Mouse (Mus musculus): ENCODE measurements around the gene Ppp4r1. TPM values are rescaled to one million over a fixed set of nuclear protein-coding genes. Genes with fewer than 3 reads are reported as not detected.

Ppp4r1 gene
- total and polyA plus RNA-seq, 3 experiments: 12.9 to 17.1 (median 13.6) TPM

DNA sequence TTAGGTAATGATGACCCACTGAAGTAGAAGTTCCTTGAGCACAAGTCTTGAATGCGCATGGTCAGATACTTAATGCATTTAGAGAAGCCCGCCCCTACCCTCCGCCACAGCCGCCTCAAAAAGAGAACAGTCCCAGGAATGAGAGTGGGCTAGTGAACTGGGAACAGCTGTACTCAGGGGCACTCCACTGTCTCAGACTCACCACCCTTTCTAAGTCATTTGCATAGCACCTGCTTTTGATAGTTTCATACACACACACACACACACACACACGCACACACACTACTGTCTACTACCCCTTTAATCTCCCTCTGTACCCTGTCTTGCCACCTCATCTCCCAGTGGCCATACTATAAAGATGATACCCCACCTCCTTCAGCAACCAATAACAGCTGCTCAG is 45.5 kb downstream of the Ppp4r1 start:
- TF ChIP-seq NELFE (IDR thresholded peaks at IDR 0.05; ENCODE audit: low read depth, low read length): no peak
- no peak for TF ChIP-seq GABPA (IDR thresholded peaks at IDR 0.05; ENCODE audit: insufficient replicate concordance, low read depth, low read length)
- no peak for TF ChIP-seq MXI1 (IDR thresholded peaks at IDR 0.05; ENCODE audit: low read depth, low read length)
- TF ChIP-seq UBTF (IDR thresholded peaks at IDR 0.05; ENCODE audit: low read depth, low read length): no peak
- TF ChIP-seq IRF4 (IDR thresholded peaks at IDR 0.05; ENCODE audit: low read depth, low read length): no peak
- no peak for TF ChIP-seq CHD2 (IDR thresholded peaks at IDR 0.05; ENCODE audit: low read length)
- TF ChIP-seq SMC3 (IDR thresholded peaks at IDR 0.05; ENCODE audit: low read depth, low read length): no peak
- TF ChIP-seq HCFC1 (IDR thresholded peaks at IDR 0.05; ENCODE audit: low read depth, low read length): no peak
- TF ChIP-seq ZC3H11A (IDR thresholded peaks at IDR 0.05; ENCODE audit: low read depth, low read length): no peak
- no peak for TF ChIP-seq SIN3A (IDR thresholded peaks at IDR 0.05; ENCODE audit: low read length)
- no peak for TF ChIP-seq MYC (IDR thresholded peaks at IDR 0.05; ENCODE audit: low read depth, low read length)
- no peak for TF ChIP-seq KAT2A (IDR thresholded peaks at IDR 0.05; ENCODE audit: insufficient replicate concordance, low read length)
- TF ChIP-seq JUND (conservative IDR thresholded peaks at IDR 0.05; ENCODE audit: low read depth, low read length): no peak
- no peak for TF ChIP-seq MAZ (IDR thresholded peaks at IDR 0.05; ENCODE audit: low read depth, low read length)
- TF ChIP-seq ETS1 (conservative IDR thresholded peaks at IDR 0.05; ENCODE audit: low read depth, low read length): no peak
- dilution Hi-C loops (cut with MboI; ENCODE audit: extremely low pct_ligation_motif_present, extremely low pct_unique_long_range_greater_than_20kb, low sequenced_read_pairs): no loop called here

DNA sequence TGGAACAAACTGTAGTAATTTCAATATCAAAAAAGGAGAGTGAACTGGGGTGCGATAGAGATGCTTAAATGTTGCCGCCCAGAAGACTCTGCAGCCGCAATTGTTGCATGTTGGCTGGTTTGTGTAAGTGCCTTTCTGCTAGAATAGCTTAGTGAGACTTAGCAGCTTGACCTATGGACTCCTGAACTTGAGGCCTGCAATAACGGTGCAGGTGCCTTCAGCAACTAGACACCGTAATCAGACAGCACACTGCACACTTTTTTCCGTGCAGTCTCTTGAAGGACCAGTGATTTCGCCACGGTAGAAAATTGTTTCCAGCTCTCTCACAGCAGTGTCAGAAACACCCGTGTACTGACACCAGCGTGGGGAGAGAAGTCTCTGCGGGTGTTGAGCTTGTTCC is 46.6 kb downstream of the Ppp4r1 start:
- Histone ChIP-seq H3K36me3 (replicated peaks in 1 of 2; ENCODE audit: control insufficient read depth in 1 of 2, insufficient read depth in 1 of 2, low read length in 1 of 2) (peaks cover 59 to 86% of the 10 kb centered on the region in 2 experiments), H3K27me3 (replicated peaks) (no peaks in the 10 kb centered on the region), H3K4me3 (replicated peaks in 1 of 3; ENCODE audit: low read depth in 2 of 3, low read length in 2 of 3, poor library complexity in 1 of 3) (no peak overlapping the region), H3K9me3 (replicated peaks; ENCODE audit: low read length) (no peaks in the 10 kb centered on the region), H3K79me2 (replicated peaks; ENCODE audit: control insufficient read depth, extremely low read depth, insufficient read depth, poor library complexity, severe bottlenecking) (no peaks in the 10 kb centered on the region), H3K4me1 (ENCODE audit: control insufficient read depth in 1 of 2, insufficient read depth in 2 of 2) (peaks cover 2 to 22% of the 10 kb centered on the region in 2 experiments; a peak in 2 of 4 replicates), H3K9ac (ENCODE audit: insufficient read depth, low read depth) (no peak overlapping the region), H3K4me2 (ENCODE audit: insufficient read depth, low read depth, poor library complexity, severe bottlenecking) (no peak overlapping the region), H3K27ac (ENCODE audit: insufficient read depth, low read depth) (no peak overlapping the region)
- dilution Hi-C loops (cut with MboI; ENCODE audit: extremely low pct_ligation_motif_present, extremely low pct_unique_long_range_greater_than_20kb, low sequenced_read_pairs) (no loop called here), in situ Hi-C loops (cut with MboI; ENCODE audit: low pct_ligation_motif_present, low pct_unique_long_range_greater_than_20kb, low sequenced_read_pairs) (no loop called here)
- DNase-seq (ENCODE audit: extremely low read depth): no peak
- TF ChIP-seq TCF12 (IDR thresholded peaks at IDR 0.05; ENCODE audit: low read depth, low read length) (no peak), MAFK (IDR thresholded peaks at IDR 0.05; ENCODE audit: insufficient replicate concordance, low read length) (no peak)

More for the DNA sequence above, 45.5 kb downstream of the Ppp4r1 start:
- Histone ChIP-seq H3K9me3 (replicated peaks; ENCODE audit: low read length) (no peaks in the 10 kb centered on the region), H3K27ac (ENCODE audit: insufficient read depth, low read depth) (no peak overlapping the region), H3K27me3 (replicated peaks) (no peaks in the 10 kb centered on the region), H3K4me3 (replicated peaks in 1 of 3; ENCODE audit: low read depth in 2 of 3, low read length in 2 of 3, poor library complexity in 1 of 3) (no peak overlapping the region), H3K4me1 (ENCODE audit: control insufficient read depth in 1 of 2, insufficient read depth in 2 of 2) (peaks cover 2 to 22% of the 10 kb centered on the region in 2 experiments; a peak in 2 of 4 replicates), H3K79me2 (replicated peaks; ENCODE audit: control insufficient read depth, extremely low read depth, insufficient read depth, poor library complexity, severe bottlenecking) (no peaks in the 10 kb centered on the region), H3K36me3 (replicated peaks in 1 of 2; ENCODE audit: control insufficient read depth in 1 of 2, insufficient read depth in 1 of 2, low read length in 1 of 2) (peaks cover 51 to 80% of the 10 kb centered on the region in 2 experiments), H3K9ac (ENCODE audit: insufficient read depth, low read depth) (no peak overlapping the region), H3K4me2 (ENCODE audit: insufficient read depth, low read depth, poor library complexity, severe bottlenecking) (no peak overlapping the region)
- in situ Hi-C loops (cut with MboI; ENCODE audit: low pct_ligation_motif_present, low pct_unique_long_range_greater_than_20kb, low sequenced_read_pairs): no loop called here
- no peak for DNase-seq (ENCODE audit: extremely low read depth)
